Mouse (Mus musculus): Measurements from ENCODE around the gene Hist1h2ae. TPM values are rescaled to one million over a fixed set of nuclear protein-coding genes. Genes with fewer than 3 reads are reported as not detected.
"Not testable (repeated sequence)": the region's sequence is repeated elsewhere in the genome, so short reads cannot be mapped to it uniquely, and the experiment has no call there.

The Hist1h2ae gene
- polyA plus RNA-seq, 1 experiment from 2014 or later: 76.3 TPM

DNA sequence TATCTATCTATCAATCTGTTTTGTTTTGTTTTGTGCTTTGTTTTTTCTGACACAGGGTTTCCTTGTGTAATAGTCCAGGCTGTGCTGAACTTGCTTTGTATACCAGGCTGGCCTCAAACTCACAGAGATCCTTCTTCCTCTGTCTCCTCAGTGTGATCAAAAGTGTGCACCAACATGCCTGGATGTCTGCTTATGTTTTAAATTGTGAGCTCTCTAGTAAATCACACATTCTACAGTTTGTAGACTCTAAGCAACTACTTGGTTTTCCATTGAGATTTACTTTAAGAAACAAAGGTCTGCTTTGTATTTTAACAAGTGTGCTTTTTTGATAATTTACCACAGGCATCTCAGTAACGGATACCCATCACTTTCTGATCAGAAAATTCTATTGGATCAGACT lies 6.8 kb upstream of the Hist1h2ae start:
- no peak overlapping the region; the same call in 1 of the 2 replicates for H3K27ac ChIP-seq (ENCODE audit: low read depth, low read length)
- no peaks in the 10 kb centered on the region for H3K36me3 ChIP-seq (ENCODE audit: control insufficient read depth, insufficient read depth, low read length)
- H3K4me2 ChIP-seq: no peak overlapping the region
- no peak overlapping the region for H3K9ac ChIP-seq (ENCODE audit: low read length)
- ATAC-seq (ENCODE audit: low FRiP score) (no peak), DNase-seq (ENCODE audit: low spot score, missing footprints) (peak; percentile 84)
- no peaks in the 10 kb centered on the region for H3K27me3 ChIP-seq (ENCODE audit: control insufficient read depth, insufficient read depth, low read length)
- no peaks in the 10 kb centered on the region for H3K9me3 ChIP-seq (ENCODE audit: control insufficient read depth, low read length)
- no peak overlapping the region for H3K4me3 ChIP-seq (ENCODE audit: low read depth, low read length)
- WGBS: 100% methylated on average over 1 of the region's 1 CpGs
- peaks cover 12% of the 10 kb centered on the region for H3K4me1 ChIP-seq (ENCODE audit: control insufficient read depth, insufficient read depth, low read length)

DNA sequence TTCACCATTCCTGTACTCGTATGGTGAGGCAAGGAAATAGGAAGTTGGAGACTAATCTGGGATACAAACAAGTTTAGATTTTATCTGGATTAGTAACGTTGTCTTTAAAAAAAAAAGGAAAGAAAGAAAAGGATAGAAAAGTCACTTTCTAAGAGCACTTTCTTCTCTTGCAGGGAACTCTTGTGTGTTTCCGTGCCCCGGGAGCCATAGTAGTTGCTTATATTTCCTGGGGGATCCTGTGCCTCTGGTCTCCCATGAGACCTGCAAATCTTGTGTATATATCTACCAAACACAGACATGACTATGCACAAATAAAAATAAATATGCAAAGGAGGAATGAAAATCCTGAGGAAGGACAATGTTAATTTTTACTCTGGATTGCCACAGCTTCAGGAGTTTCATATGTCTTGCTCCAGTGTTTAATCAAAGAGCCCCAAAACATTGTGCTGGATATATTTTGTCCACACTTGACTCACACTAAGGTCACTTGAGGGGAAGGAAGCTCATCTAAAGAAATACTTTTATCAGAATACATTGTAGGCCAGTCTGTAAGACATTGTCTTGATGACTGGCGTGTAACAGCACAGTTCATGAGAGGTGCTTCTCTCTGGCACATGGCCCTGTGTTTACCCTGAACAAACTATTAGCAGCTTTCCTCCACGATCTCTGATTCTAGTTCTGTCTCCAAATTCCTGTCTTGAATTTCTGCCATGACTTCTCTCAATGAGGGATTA lies 6.1 kb upstream of the Hist1h2ae start:
- DNase-seq (ENCODE audit: low spot score, missing footprints): peak; percentile 91

DNA sequence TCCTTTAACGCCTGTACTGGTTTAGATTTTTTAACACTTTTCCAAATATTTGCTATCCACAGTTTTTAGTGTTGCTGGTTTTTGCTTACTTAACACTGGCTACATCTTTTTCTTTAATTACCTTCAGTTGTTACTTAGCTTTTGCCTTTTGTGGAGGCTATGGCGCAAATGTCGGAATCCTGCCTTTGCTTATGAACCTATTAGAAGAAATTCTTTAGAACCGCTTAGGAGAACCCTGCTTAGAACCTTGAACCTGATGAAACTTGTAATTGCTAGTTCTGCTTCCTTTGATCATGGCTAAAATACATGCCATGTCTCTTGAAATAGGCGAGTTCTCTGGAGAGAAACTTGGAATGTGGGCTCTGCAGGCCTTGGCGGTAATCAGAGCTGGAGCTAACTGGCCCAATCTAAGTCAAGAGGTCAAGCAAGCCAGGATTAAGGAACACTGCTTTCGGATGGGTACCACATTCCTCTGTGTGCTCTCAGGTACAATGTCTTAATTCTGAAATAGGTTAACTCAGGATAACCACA lies 5.4 kb upstream of the Hist1h2ae start:
- Histone ChIP-seq H3K27ac (ENCODE audit: low read depth, low read length) (peak overlapping the region; percentile 81), H3K9ac (ENCODE audit: low read length) (peak overlapping the region; percentile 77), H3K9me3 (ENCODE audit: control insufficient read depth, low read length) (no peaks in the 10 kb centered on the region), H3K4me3 (ENCODE audit: low read depth, low read length) (peak overlapping the region; percentile 39), H3K4me1 (ENCODE audit: control insufficient read depth, insufficient read depth, low read length) (peaks cover 11% of the 10 kb centered on the region), H3K27me3 (ENCODE audit: control insufficient read depth, insufficient read depth, low read length) (no peaks in the 10 kb centered on the region), H3K36me3 (ENCODE audit: control insufficient read depth, insufficient read depth, low read length) (no peaks in the 10 kb centered on the region), H3K4me2 (peak overlapping the region; percentile 61)
- 1% methylated on average over 7 of the region's 7 CpGs for WGBS
- no peak for ATAC-seq (ENCODE audit: low FRiP score)
- DNase-seq (ENCODE audit: low spot score, missing footprints): peak; percentile 93

More for the DNA sequence above, 6.1 kb upstream of the Hist1h2ae start:
- peak overlapping the region; percentile 81 for H3K27ac ChIP-seq (ENCODE audit: low read depth, low read length)
- H3K36me3 ChIP-seq (ENCODE audit: control insufficient read depth, insufficient read depth, low read length): no peaks in the 10 kb centered on the region
- no peaks in the 10 kb centered on the region for H3K27me3 ChIP-seq (ENCODE audit: control insufficient read depth, insufficient read depth, low read length)
- peak overlapping the region; percentile 61 for H3K4me2 ChIP-seq
- no peaks in the 10 kb centered on the region for H3K9me3 ChIP-seq (ENCODE audit: control insufficient read depth, low read length)
- WGBS: 50% methylated on average over 6 of the region's 6 CpGs
- ATAC-seq (ENCODE audit: low FRiP score): no peak
- peaks cover 11% of the 10 kb centered on the region for H3K4me1 ChIP-seq (ENCODE audit: control insufficient read depth, insufficient read depth, low read length)
- H3K9ac ChIP-seq (ENCODE audit: low read length): peak overlapping the region; percentile 77
- peak overlapping the region; percentile 39 for H3K4me3 ChIP-seq (ENCODE audit: low read depth, low read length)

DNA sequence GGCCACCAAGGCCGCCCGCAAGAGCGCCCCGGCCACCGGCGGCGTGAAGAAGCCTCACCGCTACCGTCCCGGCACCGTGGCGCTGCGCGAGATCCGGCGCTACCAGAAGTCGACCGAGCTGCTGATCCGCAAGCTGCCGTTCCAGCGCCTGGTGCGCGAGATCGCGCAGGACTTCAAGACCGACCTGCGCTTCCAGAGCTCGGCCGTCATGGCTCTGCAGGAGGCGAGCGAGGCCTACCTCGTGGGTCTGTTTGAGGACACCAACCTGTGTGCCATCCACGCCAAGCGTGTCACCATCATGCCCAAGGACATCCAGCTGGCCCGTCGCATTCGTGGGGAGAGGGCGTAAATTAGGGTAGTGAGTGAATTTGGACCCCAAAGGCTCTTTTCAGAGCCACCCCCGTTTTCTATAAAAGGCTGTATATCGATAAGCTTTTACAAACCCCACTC lies 4.9 kb upstream of the Hist1h2ae start:
- H3K9me3 ChIP-seq (ENCODE audit: control insufficient read depth, low read length); H3K36me3 ChIP-seq (ENCODE audit: control insufficient read depth, insufficient read depth, low read length); H3K27me3 ChIP-seq (ENCODE audit: control insufficient read depth, insufficient read depth, low read length); ATAC-seq (ENCODE audit: low FRiP score): not testable (repeated sequence)
- Histone ChIP-seq H3K4me3 (ENCODE audit: low read depth, low read length) (peak overlapping the region; percentile 39), H3K9ac (ENCODE audit: low read length) (peak overlapping the region; percentile 77), H3K27ac (ENCODE audit: low read depth, low read length) (peak overlapping the region; percentile 81), H3K4me1 (ENCODE audit: control insufficient read depth, insufficient read depth, low read length) (peaks cover 11% of the 10 kb centered on the region), H3K4me2 (peak overlapping the region; percentile 61)
- peak; percentile 92 for DNase-seq (ENCODE audit: low spot score, missing footprints)
- under 1% methylated on average over 11 of the region's 40 CpGs for WGBS

DNA sequence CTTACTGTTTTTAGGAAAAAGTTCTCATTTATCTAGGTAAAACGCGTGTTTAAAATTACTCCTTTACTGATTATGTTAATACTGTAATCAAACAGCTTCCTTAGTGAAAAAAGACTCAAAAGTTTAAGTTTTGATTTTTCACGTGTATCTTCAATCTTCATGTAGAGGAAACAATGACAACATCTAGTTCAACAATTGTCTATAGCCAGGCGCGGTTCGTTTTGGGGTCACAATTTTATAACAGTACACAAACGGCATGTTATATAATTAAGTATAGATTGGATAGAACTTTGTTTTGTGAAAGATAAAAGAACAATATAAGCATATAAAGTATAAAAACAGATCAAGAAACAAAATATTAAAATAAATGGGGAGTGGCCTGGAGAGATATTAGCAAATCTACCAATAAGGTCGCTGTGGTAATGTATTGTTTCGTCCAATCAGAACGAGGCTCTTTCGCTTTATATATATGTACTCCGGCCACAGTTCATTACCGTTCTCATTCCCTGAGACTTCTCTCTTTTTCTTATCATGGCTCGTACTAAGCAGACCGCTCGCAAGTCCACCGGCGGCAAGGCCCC lies 4.3 kb upstream of the Hist1h2ae start, which contains the start of gene Hist1h3d:
Gene Hist1h3d (plus strand): TSS at position 493 of the 581 bp plus-strand sequence.
- ATAC-seq (ENCODE audit: low FRiP score) (peak; percentile 60), DNase-seq (ENCODE audit: low spot score, missing footprints) (peak; percentile 94)
- Histone ChIP-seq H3K9me3 (ENCODE audit: control insufficient read depth, low read length) (no peaks in the 10 kb centered on the region), H3K27ac (ENCODE audit: low read depth, low read length) (peak within 1 kb of the TSS; percentile 83), H3K9ac (ENCODE audit: low read length) (peak within 1 kb of the TSS; percentile 77), H3K4me2 (peak within 1 kb of the TSS; percentile 61), H3K4me1 (ENCODE audit: control insufficient read depth, insufficient read depth, low read length) (peaks cover 11% of the 10 kb centered on the region), H3K27me3 (ENCODE audit: control insufficient read depth, insufficient read depth, low read length) (no peaks in the 10 kb centered on the region), H3K36me3 (ENCODE audit: control insufficient read depth, insufficient read depth, low read length) (no peaks in the 10 kb centered on the region), H3K4me3 (ENCODE audit: low read depth, low read length) (peak within 1 kb of the TSS; percentile 39)
- WGBS: under 1% methylated on average over 18 of the region's 18 CpGs

DNA sequence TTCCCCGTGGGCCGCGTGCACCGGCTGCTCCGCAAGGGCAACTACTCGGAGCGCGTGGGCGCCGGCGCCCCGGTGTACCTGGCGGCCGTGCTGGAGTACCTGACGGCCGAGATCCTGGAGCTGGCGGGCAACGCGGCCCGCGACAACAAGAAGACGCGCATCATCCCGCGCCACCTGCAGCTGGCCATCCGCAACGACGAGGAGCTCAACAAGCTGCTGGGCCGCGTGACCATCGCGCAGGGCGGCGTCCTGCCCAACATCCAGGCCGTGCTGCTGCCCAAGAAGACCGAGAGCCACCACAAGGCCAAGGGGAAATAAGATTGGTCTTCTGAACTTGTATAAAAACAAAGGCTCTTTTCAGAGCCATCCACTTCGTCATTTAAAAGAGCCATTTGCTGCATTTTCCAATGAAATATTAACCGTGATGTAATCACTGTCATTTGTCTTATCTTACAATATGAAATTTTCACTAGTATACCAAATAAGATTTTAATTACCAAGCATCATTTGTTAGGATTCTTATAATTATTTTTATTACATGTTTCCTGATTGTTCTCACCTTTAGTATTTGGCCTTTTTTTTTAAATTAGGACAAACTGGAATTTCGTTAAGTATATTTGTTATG lies 3.6 kb upstream of the Hist1h2ae start:
- ATAC-seq (ENCODE audit: low FRiP score); H3K36me3 ChIP-seq (ENCODE audit: control insufficient read depth, insufficient read depth, low read length); H3K9me3 ChIP-seq (ENCODE audit: control insufficient read depth, low read length); H3K27me3 ChIP-seq (ENCODE audit: control insufficient read depth, insufficient read depth, low read length): not testable (repeated sequence)
- Histone ChIP-seq H3K4me1 (ENCODE audit: control insufficient read depth, insufficient read depth, low read length) (peaks cover 15% of the 10 kb centered on the region), H3K27ac (ENCODE audit: low read depth, low read length) (peak overlapping the region; percentile 83), H3K9ac (ENCODE audit: low read length) (peak overlapping the region; percentile 62), H3K4me3 (ENCODE audit: low read depth, low read length) (peak overlapping the region; percentile 27; the same call in 1 of the 2 replicates), H3K4me2 (peak overlapping the region; percentile 61)
- DNase-seq (ENCODE audit: low spot score, missing footprints): peak; percentile 92
- WGBS: 0% methylated on average over 4 of the region's 39 CpGs

DNA sequence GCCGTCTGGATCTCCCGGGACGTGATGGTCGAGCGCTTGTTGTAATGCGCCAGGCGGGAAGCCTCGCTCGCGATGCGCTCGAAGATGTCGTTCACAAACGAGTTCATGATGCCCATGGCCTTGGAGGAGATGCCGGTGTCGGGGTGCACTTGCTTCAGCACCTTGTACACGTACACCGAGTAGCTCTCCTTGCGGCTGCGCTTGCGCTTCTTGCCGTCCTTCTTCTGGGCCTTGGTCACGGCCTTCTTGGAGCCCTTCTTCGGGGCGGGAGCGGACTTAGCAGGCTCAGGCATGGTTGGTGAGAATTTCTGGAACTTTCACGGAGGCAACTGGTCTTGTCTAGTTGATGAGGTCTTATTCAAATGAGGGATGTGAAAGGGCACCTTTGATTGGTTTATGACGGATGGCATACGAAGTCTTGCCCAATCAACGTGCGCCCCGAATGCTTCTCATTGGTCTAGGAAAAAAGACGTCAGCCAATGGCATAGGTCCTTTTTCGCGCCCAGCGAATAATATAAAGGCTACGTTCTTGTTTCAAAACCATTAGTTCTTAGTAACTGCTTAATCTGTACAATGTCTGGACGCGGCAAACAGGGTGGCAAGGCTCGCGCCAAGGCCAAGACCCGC lies 3.0 kb upstream of the Hist1h2ae start, which contains the start of the genes Hist1h2bf and Hist1h2ad:
Gene Hist1h2bf (minus strand): TSS at position 299 of the 627 bp plus-strand sequence.
Gene Hist1h2ad (plus strand): TSS at position 484 of the 627 bp plus-strand sequence.
- H3K27me3 ChIP-seq (ENCODE audit: control insufficient read depth, insufficient read depth, low read length); H3K36me3 ChIP-seq (ENCODE audit: control insufficient read depth, insufficient read depth, low read length); H3K9me3 ChIP-seq (ENCODE audit: control insufficient read depth, low read length): not testable (repeated sequence)
- H3K4me1 ChIP-seq (ENCODE audit: control insufficient read depth, insufficient read depth, low read length): peaks cover 15% of the 10 kb centered on the region
- ATAC-seq (ENCODE audit: low FRiP score) (peak; percentile 90), DNase-seq (ENCODE audit: low spot score, missing footprints) (peak; percentile 98)
- H3K27ac ChIP-seq (ENCODE audit: low read depth, low read length): peak within 1 kb of the TSS; percentile 93
- peak within 1 kb of the TSS; percentile 62 for H3K9ac ChIP-seq (ENCODE audit: low read length)
- peak within 1 kb of the TSS; percentile 63 for H3K4me2 ChIP-seq
- H3K4me3 ChIP-seq (ENCODE audit: low read depth, low read length): peak within 1 kb of the TSS; percentile 39; the same call in 1 of the 2 replicates
- WGBS: 0% methylated on average over 24 of the region's 42 CpGs

DNA sequence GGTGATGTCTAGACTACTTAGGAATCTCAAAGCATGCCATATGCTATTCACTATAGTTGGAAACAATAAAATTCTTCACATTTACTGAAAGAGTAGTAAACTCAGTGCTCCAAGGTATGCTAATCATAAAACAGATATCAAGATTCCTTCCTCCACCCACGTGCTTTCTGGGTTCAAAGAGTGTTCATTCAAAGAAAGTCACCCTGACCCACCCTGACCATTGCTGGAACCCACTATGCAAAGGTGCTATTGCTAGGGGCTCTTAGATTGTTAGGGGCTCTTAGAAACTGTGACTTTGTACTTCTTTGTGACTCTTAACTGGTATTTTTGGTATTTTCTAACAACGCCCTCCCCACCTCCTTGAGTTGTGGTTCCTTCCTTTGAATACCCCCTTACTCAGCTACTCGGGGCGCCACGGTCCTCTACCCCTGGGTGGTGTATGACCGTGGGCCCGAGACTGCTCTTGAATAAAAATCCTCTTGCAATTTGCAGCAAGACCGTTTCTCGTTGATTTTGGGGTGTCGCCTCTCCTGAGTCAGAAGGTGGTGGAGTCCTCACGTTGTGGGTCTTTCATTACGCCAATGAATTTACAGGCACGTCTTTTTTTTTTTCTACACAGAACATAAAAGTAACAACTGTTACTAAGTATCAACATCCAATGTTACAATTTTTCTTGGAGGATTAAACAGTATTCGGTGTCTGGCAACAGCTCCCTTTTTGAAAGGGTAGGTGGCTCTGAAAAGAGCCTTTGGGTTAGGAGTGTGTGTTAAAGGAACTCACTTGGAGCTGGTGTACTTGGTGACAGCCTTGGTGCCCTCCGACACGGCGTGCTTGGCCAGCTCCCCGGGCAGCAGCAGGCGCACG lies 2.2 kb upstream of the Hist1h2ae start:
- ATAC-seq (ENCODE audit: low FRiP score); H3K27me3 ChIP-seq (ENCODE audit: control insufficient read depth, insufficient read depth, low read length); H3K9me3 ChIP-seq (ENCODE audit: control insufficient read depth, low read length); H3K36me3 ChIP-seq (ENCODE audit: control insufficient read depth, insufficient read depth, low read length): not testable (repeated sequence)
- WGBS: 11% methylated on average over 17 of the region's 20 CpGs
- Histone ChIP-seq H3K4me2 (peak overlapping the region; percentile 63), H3K9ac (ENCODE audit: low read length) (peak overlapping the region; percentile 55), H3K4me1 (ENCODE audit: control insufficient read depth, insufficient read depth, low read length) (peaks cover 15% of the 10 kb centered on the region), H3K27ac (ENCODE audit: low read depth, low read length) (peak overlapping the region; percentile 93), H3K4me3 (ENCODE audit: low read depth, low read length) (peak overlapping the region; percentile 18; the same call in 1 of the 2 replicates)
- DNase-seq (ENCODE audit: low spot score, missing footprints): peak; percentile 91

Data from midbrain, embryonic 11.5 days (tissue).